Mouse (Mus musculus) retina, postnatal 7 days (tissue): ENCODE measurements around the gene Ckm.

Experiments used
- DNase-seq: peaks from one replicate; pipeline ENCODE4 v3.0.0-alpha.2; 2012; ENCODE audit warnings: low read depth, low spot score

The Ckm gene

GRCm38 (mm10) chr7:19466602-19467145 is 62.1 kb downstream of the Ckm start:
- DNase-seq = no peak

DNA sequence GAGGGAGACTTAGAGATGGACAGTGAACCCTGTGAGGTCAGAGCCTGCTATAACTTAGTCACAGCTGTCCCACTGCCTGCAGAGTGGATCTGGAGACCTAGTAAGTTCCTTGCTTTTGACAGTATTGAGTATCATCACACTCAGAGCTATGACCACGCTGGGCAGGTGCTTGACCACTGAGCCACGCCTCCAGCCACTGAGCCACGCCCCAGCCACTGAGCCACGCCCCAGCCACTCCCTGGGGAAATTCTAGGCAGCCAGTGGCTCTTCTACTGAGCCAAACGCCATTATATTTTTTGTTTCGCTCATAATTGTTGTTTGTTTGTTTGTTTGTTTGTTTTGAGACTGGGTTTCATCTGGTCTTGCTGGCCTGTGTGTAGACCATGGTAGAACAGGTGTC is 63.1 kb downstream of the Ckm start:
- DNase-seq = no peak

DNA sequence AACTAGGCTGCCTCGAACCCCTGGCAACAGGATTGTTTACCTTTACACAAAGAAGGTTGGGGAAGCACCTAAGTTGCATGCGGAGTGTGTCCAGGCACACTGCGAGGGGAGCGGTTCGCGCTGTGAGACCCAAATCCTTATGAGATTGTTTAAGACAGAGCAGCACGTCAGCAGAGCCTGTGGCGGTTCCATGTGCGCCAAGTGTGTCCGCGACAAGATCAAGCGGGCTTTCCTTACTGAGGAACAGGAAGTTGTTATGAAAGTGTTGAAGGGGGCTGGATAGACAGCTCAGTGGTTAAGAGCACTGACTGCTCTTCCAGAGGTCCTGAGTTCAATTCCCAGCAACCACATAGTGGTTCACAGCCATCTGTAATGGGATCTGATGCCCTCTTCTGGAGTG is 63.7 kb downstream of the Ckm start:
- no peak for DNase-seq

DNA sequence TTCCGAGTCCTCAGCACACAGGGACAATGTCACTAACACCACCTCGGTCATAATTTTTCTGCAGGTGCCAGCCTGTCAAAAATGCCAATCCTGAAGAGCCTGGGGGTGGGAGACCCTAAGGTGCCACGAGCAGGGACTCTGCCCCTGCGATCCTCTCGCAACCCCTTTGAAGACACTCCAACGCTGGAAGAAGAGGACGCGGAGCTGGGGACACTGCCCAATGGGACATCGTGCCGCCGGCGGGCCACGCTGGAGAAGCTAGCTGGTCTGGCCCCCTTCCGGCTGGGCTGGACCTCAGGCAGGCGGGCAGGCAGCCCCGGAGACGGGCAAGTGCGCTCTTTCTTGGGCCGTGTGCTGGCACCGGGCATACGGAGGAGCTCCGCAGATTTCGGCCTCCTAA is 64.8 kb downstream of the Ckm start:
- no peak for DNase-seq

GRCm38 (mm10) chr7:19470308-19470707 is 65.7 kb downstream of the Ckm start:
- DNase-seq = no peak

GRCm38 (mm10) chr7:19472403-19472802 is 67.8 kb downstream of the Ckm start:
- no peak for DNase-seq
